Mouse (Mus musculus) C2C12 (cell line): ENCODE results near the gene Skil. TPM values are rescaled to one million over a fixed set of nuclear protein-coding genes. Genes with fewer than 3 reads are reported as not detected.

ENCODE experiments used
- H3K27me3 ChIP-seq: one replicate; pipeline ENCODE4 v1.6.1; 2011; ENCODE audit not compliant: control insufficient read depth, insufficient read depth, insufficient read length
- H3K36me3 ChIP-seq: one replicate; pipeline ENCODE4 v1.6.1; 2011; ENCODE audit not compliant: control insufficient read depth, insufficient read depth
- H3K4me3 ChIP-seq: one replicate; pipeline ENCODE4 v1.5.1; 2011; ENCODE audit warnings: mild to moderate bottlenecking, control low read depth; ENCODE audit not compliant: poor library complexity, insufficient read depth, severe bottlenecking
- H3K79me2 ChIP-seq: one replicate; pipeline ENCODE4 v1.6.1; 2011; ENCODE audit not compliant: control insufficient read depth, insufficient read depth
- H3K79me3 ChIP-seq: one replicate; pipeline ENCODE4 v1.6.1; 2011; ENCODE audit warnings: low read depth, control low read depth
- H3ac ChIP-seq: one replicate; pipeline ENCODE3; 2011; ENCODE audit warnings: low read depth; ENCODE audit not compliant: control insufficient read depth, insufficient read length
- CEBPB ChIP-seq: IDR thresholded peaks from one replicate; pipeline ENCODE4 v1.6.1; 2011; ENCODE audit warnings: low read depth, mild to moderate bottlenecking, control low read depth, moderate library complexity
- CTCF ChIP-seq: IDR thresholded peaks from one replicate; pipeline ENCODE4 v1.5.1; 2011; ENCODE audit not compliant: control insufficient read depth, insufficient read depth, insufficient read length
- FOSL1 ChIP-seq: IDR thresholded peaks from one replicate; pipeline ENCODE4 v1.8.0; 2011; ENCODE audit warnings: mild to moderate bottlenecking, low read length; ENCODE audit not compliant: poor library complexity, insufficient read depth, severe bottlenecking
- MAX ChIP-seq: IDR thresholded peaks from one replicate; pipeline ENCODE4 v1.6.1; 2011; ENCODE audit warnings: mild to moderate bottlenecking, control low read depth
- MYOD1 ChIP-seq: IDR thresholded peaks from one replicate; pipeline ENCODE4 v1.6.1; 2011; ENCODE audit warnings: low read depth; ENCODE audit not compliant: control insufficient read depth, insufficient read length
- MYOG ChIP-seq: IDR thresholded peaks from one replicate; pipeline ENCODE4 v1.6.1; 2011; ENCODE audit not compliant: control insufficient read depth, insufficient read length; ENCODE audit errors: extremely low read depth
- USF1 ChIP-seq: IDR thresholded peaks from one replicate; pipeline ENCODE4 v1.6.1; 2011; ENCODE audit warnings: low read depth, mild to moderate bottlenecking, control low read depth, moderate library complexity
- polyA plus RNA-seq: library from polyadenylated mRNA; unstranded; fragments of >200 nt; fragmentation: generic; extraction: Trizol; gene quantifications from one replicate; pipeline ENCODE4 v1.2.1, GENCODE M21; 2012; ENCODE audit warnings: missing spikeins

The Skil gene
- polyA plus RNA-seq, 1 experiment = 15.0 TPM

DNA sequence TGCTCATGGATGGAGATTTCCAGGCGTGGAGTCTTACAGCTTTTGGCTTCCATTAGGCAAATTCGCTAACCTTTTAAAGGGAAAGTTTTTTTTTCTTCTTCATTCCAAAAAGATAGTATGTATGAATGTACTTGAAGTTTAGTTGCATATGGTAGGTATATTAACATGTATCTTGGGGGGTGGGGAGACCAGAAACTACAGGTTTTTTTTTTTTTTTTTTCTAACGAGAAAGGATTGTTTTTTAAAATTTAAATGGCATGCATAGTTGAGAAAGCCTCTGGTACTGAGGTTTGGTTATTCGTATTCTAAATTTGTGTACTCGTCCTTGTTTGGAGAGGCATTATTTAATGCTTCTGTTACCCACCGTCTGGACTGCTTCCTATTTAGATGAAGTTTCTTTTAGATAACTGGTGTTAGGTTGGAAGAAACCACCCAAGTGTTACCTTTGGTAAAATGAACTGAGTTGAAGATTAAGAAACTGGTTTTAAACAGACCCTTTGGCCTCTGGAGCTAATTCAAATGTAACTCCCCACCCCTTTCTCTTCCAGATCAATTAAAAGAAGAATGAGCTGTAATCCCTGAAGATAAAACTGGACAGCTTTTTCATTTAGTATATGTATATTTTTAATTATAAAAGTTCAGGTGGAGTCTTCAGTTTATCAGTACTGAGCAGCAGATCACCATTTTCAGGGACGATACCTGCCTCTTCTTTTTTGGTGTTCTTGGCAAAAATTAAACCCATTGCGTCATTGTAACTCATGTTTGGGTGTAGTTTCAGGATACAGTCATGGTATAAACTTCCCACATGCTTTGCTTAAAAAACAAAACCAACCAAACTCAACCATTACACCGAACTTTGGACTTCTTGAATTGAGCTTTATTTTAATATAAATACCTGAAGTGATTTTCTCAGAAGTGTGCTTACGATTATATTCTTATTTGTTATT lies 1.6 kb downstream of the Skil start:
- Histone ChIP-seq H3K4me3 (peak overlapping the region; percentile 84), H3K79me2 (peaks cover 63% of the 10 kb centered on the region), H3K36me3 (peaks cover 47% of the 10 kb centered on the region), H3K27me3 (no peaks in the 10 kb centered on the region), H3ac (peak overlapping the region; percentile 74), H3K79me3 (peaks cover 59% of the 10 kb centered on the region)
- no peak for TF ChIP-seq MYOD1
- TF ChIP-seq CEBPB = peak; percentile 57
- TF ChIP-seq FOSL1 = no peak

- peak overlapping the region; percentile 24 for H3ac ChIP-seq
- H3K36me3 ChIP-seq = peaks cover 55% of the 10 kb centered on the region
- peak overlapping the region; percentile 84 for H3K4me3 ChIP-seq
- TF ChIP-seq MAX = no peak
- no peak for TF ChIP-seq MYOD1
- TF ChIP-seq CTCF = no peak
- TF ChIP-seq MYOG = no peak
- TF ChIP-seq FOSL1 = no peak
- no peak for TF ChIP-seq CEBPB
- no peak for TF ChIP-seq USF1
- H3K27me3 ChIP-seq = no peaks in the 10 kb centered on the region
- H3K79me3 ChIP-seq = peaks cover 67% of the 10 kb centered on the region
- peaks cover 71% of the 10 kb centered on the region for H3K79me2 ChIP-seq
Measured at GRCm38 (mm10) chr3:31097102-31097720, 2.4 kb downstream of the Skil start.

GRCm38 (mm10) chr3:31097976-31098375 lies 3.1 kb downstream of the Skil start:
- Histone ChIP-seq H3K79me3 (peaks cover 75% of the 10 kb centered on the region), H3K79me2 (peaks cover 79% of the 10 kb centered on the region), H3ac (peak overlapping the region; percentile 19), H3K27me3 (no peaks in the 10 kb centered on the region), H3K36me3 (peaks cover 56% of the 10 kb centered on the region), H3K4me3 (no peak overlapping the region)
- no peak for TF ChIP-seq MAX
- TF ChIP-seq USF1 = no peak
- TF ChIP-seq CEBPB = no peak
- TF ChIP-seq MYOG = no peak
- TF ChIP-seq MYOD1 = no peak
- no peak for TF ChIP-seq CTCF
- TF ChIP-seq FOSL1 = no peak

GRCm38 (mm10) chr3:31098556-31098955 lies 3.7 kb downstream of the Skil start:
- Histone ChIP-seq H3ac (no peak overlapping the region), H3K27me3 (no peaks in the 10 kb centered on the region), H3K79me3 (peaks cover 81% of the 10 kb centered on the region), H3K4me3 (no peak overlapping the region), H3K36me3 (peaks cover 62% of the 10 kb centered on the region), H3K79me2 (peaks cover 85% of the 10 kb centered on the region)
- TF ChIP-seq FOSL1 (no peak), USF1 (no peak)

GRCm38 (mm10) chr3:31100026-31100425 lies 5.2 kb downstream of the Skil start:
- Histone ChIP-seq H3K36me3 (peaks cover 71% of the 10 kb centered on the region), H3K27me3 (no peaks in the 10 kb centered on the region), H3K4me3 (no peak overlapping the region), H3K79me2 (peaks cover 99% of the 10 kb centered on the region), H3ac (no peak overlapping the region), H3K79me3 (peaks cover 94% of the 10 kb centered on the region)
- no peak for TF ChIP-seq MYOD1
- no peak for TF ChIP-seq CEBPB
- TF ChIP-seq MAX = no peak
- TF ChIP-seq FOSL1 = no peak
- no peak for TF ChIP-seq USF1
- no peak for TF ChIP-seq MYOG
- no peak for TF ChIP-seq CTCF

GRCm38 (mm10) chr3:31100802-31101201 lies 5.9 kb downstream of the Skil start:
- Histone ChIP-seq H3K36me3 (peaks cover 71% of the 10 kb centered on the region), H3K4me3 (no peak overlapping the region), H3K79me2 (peaks cover 100% of the 10 kb centered on the region), H3K27me3 (no peaks in the 10 kb centered on the region), H3K79me3 (peaks cover 99% of the 10 kb centered on the region), H3ac (no peak overlapping the region)
- no peak for TF ChIP-seq CEBPB
- TF ChIP-seq MYOD1 = no peak
- no peak for TF ChIP-seq USF1
- no peak for TF ChIP-seq CTCF
- TF ChIP-seq FOSL1 = no peak
- no peak for TF ChIP-seq MYOG
- TF ChIP-seq MAX = no peak
